Comparison of ENCODE assay signal across 21 mouse cellular contexts in genomic region chr7:81864552-81864951, GRCm38 (mm10). TPM values are rescaled to one million over a fixed set of nuclear protein-coding genes. Genes with fewer than 3 reads are reported as not detected.
"Had no signal": no experiment of that assay in that cellular context is flagged by ENCODE, and none has a peak within 500 bp of the region (broad histone marks: within the 10 kb centered on the region; RNA-seq: fewer than 3 reads in every experiment).

No protein-coding gene starts in this region.

- H3K4me2 ChIP-seq: limb, embryonic 12.5 days; liver, embryonic 13.5 days; midbrain, embryonic 12.5 days; neural tube, embryonic 15.5 days had no signal

- H3K4me3 ChIP-seq: left cerebral cortex, adult 2 months; limb, embryonic 12.5 days; liver, embryonic 13.5 days; midbrain, embryonic 12.5 days; neural tube, embryonic 15.5 days had no signal

- DNase-seq: kidney, adult 8-10 months; liver; liver, embryonic 13.5 days; liver, postnatal 0 days; right cerebral cortex, adult 18-20 months; right cerebral cortex, postnatal 25 days; thymus, adult 18-20 months had no signal

- H3K9me3 ChIP-seq: limb, embryonic 12.5 days; liver, embryonic 13.5 days; midbrain, embryonic 12.5 days; neural tube, embryonic 15.5 days had no signal

- H3K9ac ChIP-seq: limb, embryonic 12.5 days; liver, embryonic 13.5 days; liver, postnatal 0 days; midbrain, embryonic 12.5 days; neural tube, embryonic 15.5 days had no signal

- H3K36me3 ChIP-seq: limb, embryonic 12.5 days; liver, embryonic 13.5 days; midbrain, embryonic 12.5 days; neural tube, embryonic 15.5 days had no signal

- H3K27ac ChIP-seq: kidney, postnatal 0 days; left cerebral cortex, adult 2 months; limb, embryonic 12.5 days; liver, embryonic 13.5 days; midbrain, embryonic 12.5 days; neural tube, embryonic 15.5 days; stomach, postnatal 0 days had no signal

- ATAC-seq: intestine, postnatal 0 days; liver, postnatal 0 days had no signal

RNA-seq across cellular contexts. Expression of gene Gm10160, which starts 9.0 kb away (rescaled TPM):
- total RNA-seq: layer of hippocampus, postnatal 25 days; left cerebral cortex, adult 2 months; left cerebral cortex, postnatal 36 days; megakaryocyte-erythroid progenitor cell, adult 5-6 weeks; midbrain, postnatal 0 days had no signal
- polyA plus RNA-seq: intestine, postnatal 0 days; kidney, postnatal 0 days; limb, embryonic 12.5 days; liver, embryonic 13.5 days; liver, postnatal 0 days; lung, embryonic 16.5 days; midbrain, embryonic 12.5 days; midbrain, postnatal 0 days; neural tube, embryonic 11.5 days; neural tube, embryonic 15.5 days; small intestine, adult 2 months; stomach, postnatal 0 days had no signal
